Mouse (Mus musculus): ENCODE measurements around the gene Rpe65. TPM values are rescaled to one million over a fixed set of nuclear protein-coding genes. Genes with fewer than 3 reads are reported as not detected.

The Rpe65 gene
- polyA plus RNA-seq (2015; fragmentation: Nextera tagmentation; extraction: Ambion mirVana) = not detected in 2 replicates

DNA sequence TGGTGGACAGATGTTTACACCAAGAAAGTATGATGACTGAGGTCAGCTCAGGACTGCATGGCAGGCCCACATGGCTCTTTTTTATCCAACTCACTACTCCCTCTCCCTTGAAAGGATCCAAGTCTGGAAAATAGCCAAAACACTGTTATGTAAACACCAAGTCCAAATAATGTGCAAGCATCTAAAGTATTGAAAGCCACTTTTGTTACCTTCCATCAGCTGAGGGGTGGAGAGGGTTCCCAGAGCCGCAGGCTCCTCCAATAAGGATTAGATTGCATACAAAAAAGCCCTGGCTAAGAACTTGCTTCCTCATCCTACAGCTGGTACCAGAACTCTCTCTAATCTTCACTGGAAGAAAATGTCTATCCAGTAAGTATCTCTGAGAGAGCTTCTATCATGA lies at the start of gene Rpe65:
Gene Rpe65 (plus strand): TSS at position 301 of the 400 bp plus-strand sequence.
- 28% methylated on average over 1 of the region's 1 CpGs for WGBS
- no peak within 1 kb of the TSS for H3K27ac ChIP-seq (ENCODE audit: low read length)
- H3K36me3 ChIP-seq (ENCODE audit: control insufficient read depth, insufficient read depth) = no peaks in the 10 kb centered on the region
- H3K4me1 ChIP-seq (replicated peaks; ENCODE audit: control insufficient read depth, insufficient read depth, low read length) = no peaks in the 10 kb centered on the region
- no peak within 1 kb of the TSS for H3K4me3 ChIP-seq (replicated peaks; ENCODE audit: low read length)
- no peak within 1 kb of the TSS for H3K9ac ChIP-seq (replicated peaks; ENCODE audit: low read depth, low read length)
- no peak for ATAC-seq
- no peaks in the 10 kb centered on the region for H3K27me3 ChIP-seq (replicated peaks; ENCODE audit: control insufficient read depth, insufficient read depth, low read length)
- no peaks in the 10 kb centered on the region for H3K9me3 ChIP-seq (ENCODE audit: control insufficient read depth, low read length)
- H3K4me2 ChIP-seq (ENCODE audit: low read length) = no peak within 1 kb of the TSS

GRCm38 (mm10) chr3:159550224-159550623 lies 48.8 kb upstream of the Rpe65 start:
- Histone ChIP-seq H3K9ac (replicated peaks; ENCODE audit: low read depth, low read length) (no peak overlapping the region), H3K4me1 (replicated peaks; ENCODE audit: control insufficient read depth, insufficient read depth, low read length) (no peaks in the 10 kb centered on the region), H3K4me3 (replicated peaks; ENCODE audit: low read length) (no peak overlapping the region), H3K9me3 (ENCODE audit: control insufficient read depth, low read length) (no peaks in the 10 kb centered on the region), H3K4me2 (ENCODE audit: low read length) (no peak overlapping the region), H3K36me3 (ENCODE audit: control insufficient read depth, insufficient read depth) (no peaks in the 10 kb centered on the region), H3K27ac (ENCODE audit: low read length) (no peak overlapping the region), H3K27me3 (replicated peaks; ENCODE audit: control insufficient read depth, insufficient read depth, low read length) (no peaks in the 10 kb centered on the region)
- ATAC-seq = no peak

GRCm38 (mm10) chr3:159614977-159615376 lies 16.0 kb downstream of the Rpe65 start:
- Histone ChIP-seq H3K27ac (ENCODE audit: low read length) (no peak overlapping the region), H3K4me3 (replicated peaks; ENCODE audit: low read length) (no peak overlapping the region), H3K9ac (replicated peaks; ENCODE audit: low read depth, low read length) (no peak overlapping the region), H3K36me3 (ENCODE audit: control insufficient read depth, insufficient read depth) (no peaks in the 10 kb centered on the region), H3K27me3 (replicated peaks; ENCODE audit: control insufficient read depth, insufficient read depth, low read length) (no peaks in the 10 kb centered on the region), H3K9me3 (ENCODE audit: control insufficient read depth, low read length) (no peaks in the 10 kb centered on the region), H3K4me2 (ENCODE audit: low read length) (no peak overlapping the region), H3K4me1 (replicated peaks; ENCODE audit: control insufficient read depth, insufficient read depth, low read length) (no peaks in the 10 kb centered on the region)
- ATAC-seq = no peak
- 66% methylated on average over 1 of the region's 1 CpGs for WGBS

DNA sequence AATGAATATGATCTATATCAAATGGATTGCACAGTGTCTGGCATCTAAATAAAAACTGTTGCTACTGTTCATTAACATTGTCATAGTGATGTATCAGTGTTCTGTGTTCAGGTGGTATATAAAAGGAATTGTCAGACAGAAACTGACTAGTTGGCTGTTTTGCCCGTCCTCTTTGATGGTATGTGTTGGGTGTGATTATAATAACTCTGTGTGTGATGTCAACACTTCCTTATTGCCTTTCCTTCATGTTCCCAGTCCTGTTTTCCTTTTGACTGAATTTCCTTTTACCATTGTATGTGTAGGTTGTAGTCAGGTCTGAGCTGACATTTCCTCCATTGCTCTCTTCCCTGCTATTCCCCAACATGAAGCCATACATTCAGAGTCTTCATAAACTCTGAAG lies 22.1 kb downstream of the Rpe65 start:
- H3K27ac ChIP-seq (ENCODE audit: low read length) = no peak overlapping the region

DNA sequence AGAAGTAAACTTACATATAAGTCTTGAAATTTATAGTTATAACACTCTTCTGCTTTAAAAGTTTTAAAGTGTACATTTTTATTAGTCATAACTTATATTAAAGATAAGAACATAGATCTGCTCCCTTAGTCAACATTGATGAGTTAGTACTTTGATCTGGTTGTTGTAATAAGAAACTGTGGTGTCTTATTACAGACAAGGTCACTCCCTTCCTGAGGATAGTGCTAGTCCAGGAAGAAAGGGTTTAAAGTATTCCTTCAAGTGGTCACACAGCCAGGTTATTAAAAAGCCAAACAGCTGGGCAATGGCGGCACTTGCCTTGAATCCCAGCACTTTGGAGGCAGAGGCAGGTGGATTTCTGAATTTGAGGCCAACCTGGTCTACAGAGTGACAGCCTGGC lies 25.0 kb downstream of the Rpe65 start:
- Histone ChIP-seq H3K4me3 (replicated peaks; ENCODE audit: low read length) (no peak overlapping the region), H3K4me2 (ENCODE audit: low read length) (no peak overlapping the region), H3K9ac (replicated peaks; ENCODE audit: low read depth, low read length) (no peak overlapping the region), H3K36me3 (ENCODE audit: control insufficient read depth, insufficient read depth) (no peaks in the 10 kb centered on the region), H3K27ac (ENCODE audit: low read length) (no peak overlapping the region), H3K9me3 (ENCODE audit: control insufficient read depth, low read length) (no peaks in the 10 kb centered on the region), H3K4me1 (replicated peaks; ENCODE audit: control insufficient read depth, insufficient read depth, low read length) (no peaks in the 10 kb centered on the region), H3K27me3 (replicated peaks; ENCODE audit: control insufficient read depth, insufficient read depth, low read length) (no peaks in the 10 kb centered on the region)
- no peak for ATAC-seq
- WGBS = 83% methylated on average over 1 of the region's 1 CpGs

More for the DNA sequence above, 22.1 kb downstream of the Rpe65 start:
- no peaks in the 10 kb centered on the region for H3K36me3 ChIP-seq (ENCODE audit: control insufficient read depth, insufficient read depth)
- H3K9ac ChIP-seq (replicated peaks; ENCODE audit: low read depth, low read length) = no peak overlapping the region
- no peak for ATAC-seq
- no peaks in the 10 kb centered on the region for H3K4me1 ChIP-seq (replicated peaks; ENCODE audit: control insufficient read depth, insufficient read depth, low read length)
- H3K27me3 ChIP-seq (replicated peaks; ENCODE audit: control insufficient read depth, insufficient read depth, low read length) = no peaks in the 10 kb centered on the region
- no peaks in the 10 kb centered on the region for H3K9me3 ChIP-seq (ENCODE audit: control insufficient read depth, low read length)
- WGBS = 74% methylated on average over 1 of the region's 1 CpGs
- H3K4me2 ChIP-seq (ENCODE audit: low read length) = no peak overlapping the region
- H3K4me3 ChIP-seq (replicated peaks; ENCODE audit: low read length) = no peak overlapping the region

GRCm38 (mm10) chr3:159660741-159661140 lies 61.8 kb downstream of the Rpe65 start:
- no peaks in the 10 kb centered on the region for H3K36me3 ChIP-seq (ENCODE audit: control insufficient read depth, insufficient read depth)
- no peak overlapping the region for H3K9ac ChIP-seq (replicated peaks; ENCODE audit: low read depth, low read length)
- no peaks in the 10 kb centered on the region for H3K9me3 ChIP-seq (ENCODE audit: control insufficient read depth, low read length)
- ATAC-seq = no peak
- WGBS = 42% methylated on average over 1 of the region's 1 CpGs
- H3K27ac ChIP-seq (ENCODE audit: low read length) = no peak overlapping the region
- H3K27me3 ChIP-seq (replicated peaks; ENCODE audit: control insufficient read depth, insufficient read depth, low read length) = no peaks in the 10 kb centered on the region
- no peaks in the 10 kb centered on the region for H3K4me1 ChIP-seq (replicated peaks; ENCODE audit: control insufficient read depth, insufficient read depth, low read length)
- H3K4me2 ChIP-seq (ENCODE audit: low read length) = no peak overlapping the region
- no peak overlapping the region for H3K4me3 ChIP-seq (replicated peaks; ENCODE audit: low read length)

- Histone ChIP-seq H3K9me3 (ENCODE audit: control insufficient read depth, low read length) (no peaks in the 10 kb centered on the region), H3K27me3 (replicated peaks; ENCODE audit: control insufficient read depth, insufficient read depth, low read length) (no peaks in the 10 kb centered on the region), H3K4me2 (ENCODE audit: low read length) (no peak overlapping the region), H3K27ac (ENCODE audit: low read length) (no peak overlapping the region), H3K36me3 (ENCODE audit: control insufficient read depth, insufficient read depth) (no peaks in the 10 kb centered on the region), H3K4me3 (replicated peaks; ENCODE audit: low read length) (no peak overlapping the region), H3K9ac (replicated peaks; ENCODE audit: low read depth, low read length) (no peak overlapping the region), H3K4me1 (replicated peaks; ENCODE audit: control insufficient read depth, insufficient read depth, low read length) (no peaks in the 10 kb centered on the region)
- ATAC-seq = peak; percentile 91
- WGBS = 40% methylated on average over 1 of the region's 1 CpGs
Observed at GRCm38 (mm10) chr3:159663333-159663732, 64.4 kb downstream of the Rpe65 start.

Other genes with a start within 250 kb of the Rpe65 start
- 9.0 and 13.3 TPM in 2 replicates for gene Depdc1a, start 103.7 kb upstream of the Rpe65 start, polyA plus RNA-seq (2015; fragmentation: Nextera tagmentation; extraction: Ambion mirVana)
- gene Wls, start 240.5 kb downstream of the Rpe65 start, polyA plus RNA-seq (2015; fragmentation: Nextera tagmentation; extraction: Ambion mirVana) = 34.6 and 42.8 TPM in 2 replicates

All from forebrain, embryonic 16.5 days (tissue).